Mouse (Mus musculus): ENCODE measurements around the gene Gm5141. TPM values are rescaled to one million over a fixed set of nuclear protein-coding genes. Genes with fewer than 3 reads are reported as not detected.

Gene Gm5141
- polyA plus RNA-seq, 1 experiment from 2014 or later, result 10.9 TPM

MicroRNA genes within 50 kb of the gene (microRNA counts, 519-probe panel; counts per million panel counts)
- microRNA mmu-miR-713, result not detected

Small RNA genes lying within 50 kb of the gene (microRNA-seq; reads per million reads assigned to microRNA genes)
- gene Gm24588 (not detected), gene Mir713 (not detected)

Other genes starting within 250 kb of the Gm5141 start
- not detected in 2 replicates for gene Zfp935, start 227.3 kb downstream of the Gm5141 start, polyA plus RNA-seq (2016; fragmentation: Nextera tagmentation; extraction: Ambion mirVana)
- gene Zfp934, start 214.6 kb downstream of the Gm5141 start, polyA plus RNA-seq (2016; fragmentation: Nextera tagmentation; extraction: Ambion mirVana), result 19.9 and 20.4 TPM in 2 replicates
- gene 6720489N17Rik, start 161.6 kb downstream of the Gm5141 start, polyA plus RNA-seq (2016; fragmentation: Nextera tagmentation; extraction: Ambion mirVana), result 16.1 and 16.8 TPM in 2 replicates
- gene Platr25, start 25.1 kb downstream of the Gm5141 start, polyA plus RNA-seq (2016; fragmentation: Nextera tagmentation; extraction: Ambion mirVana), result 31.6 and 31.7 TPM in 2 replicates
- not detected in 2 replicates for gene Fbp2, start 72.6 kb upstream of the Gm5141 start, polyA plus RNA-seq (2016; fragmentation: Nextera tagmentation; extraction: Ambion mirVana)
- 0.10 TPM in 1 of 2 replicates, not detected in the other for gene Fbp1, start 102.5 kb upstream of the Gm5141 start, polyA plus RNA-seq (2016; fragmentation: Nextera tagmentation; extraction: Ambion mirVana)
- 28.5 and 33.9 TPM in 2 replicates for gene 2010111I01Rik, start 179.1 kb upstream of the Gm5141 start, polyA plus RNA-seq (2016; fragmentation: Nextera tagmentation; extraction: Ambion mirVana)

Data from midbrain, embryonic 10.5 days (tissue).